Mouse (Mus musculus) CD8-positive naive resting alpha-beta T cell, adult 2 months (primary cell): ENCODE data around the gene Apopt1.

Source experiments
- DNase-seq, 2 experiments: peaks; one replicate each; pipeline ENCODE4 v3.0.0; 2022; ENCODE audit warnings: low read depth in 2 of 2, low spot score in 2 of 2

Apopt1 gene

GRCm38 (mm10) chr12:111743981-111744423 is 30.9 kb downstream of the Apopt1 start:
- DNase-seq: no peak

GRCm38 (mm10) chr12:111745274-111745673 is 32.2 kb downstream of the Apopt1 start:
- DNase-seq: no peak

GRCm38 (mm10) chr12:111746091-111746490 is 33.0 kb downstream of the Apopt1 start:
- DNase-seq: no peak

GRCm38 (mm10) chr12:111747421-111747820 is 34.4 kb downstream of the Apopt1 start:
- no peak for DNase-seq

- no peak for DNase-seq
These were observed 37.7 kb downstream of the Apopt1 start for GRCm38 (mm10) chr12:111750739-111751138.

GRCm38 (mm10) chr12:111752491-111752890 is 39.4 kb downstream of the Apopt1 start:
- DNase-seq: no peak

GRCm38 (mm10) chr12:111753347-111753746 is 40.3 kb downstream of the Apopt1 start:
- DNase-seq: no peak

GRCm38 (mm10) chr12:111754710-111755109 is 41.6 kb downstream of the Apopt1 start:
- DNase-seq: no peak

- DNase-seq: no peak
These were observed 42.2 kb downstream of the Apopt1 start for GRCm38 (mm10) chr12:111755231-111755630.

GRCm38 (mm10) chr12:111756082-111756697 is 43.1 kb downstream of the Apopt1 start:
- no peak for DNase-seq

- DNase-seq: no peak
These were observed 43.6 kb downstream of the Apopt1 start for GRCm38 (mm10) chr12:111756698-111757082.

GRCm38 (mm10) chr12:111757561-111758325 is 44.7 kb downstream of the Apopt1 start:
- peak in 1 of 2 experiments; percentile 2 for DNase-seq

GRCm38 (mm10) chr12:111758381-111759175 is 45.5 kb downstream of the Apopt1 start, which contains the start of gene Klc1:
Gene Klc1 (plus strand): TSS chr12:111758849.
- DNase-seq: peak; percentile 50 to 63

GRCm38 (mm10) chr12:111759176-111760061 is 46.4 kb downstream of the Apopt1 start:
- no peak for DNase-seq

- no peak for DNase-seq
These were observed 47.3 kb downstream of the Apopt1 start for GRCm38 (mm10) chr12:111760306-111760908.

- DNase-seq: no peak
These were observed 49.7 kb downstream of the Apopt1 start for GRCm38 (mm10) chr12:111762620-111763280.

- no peak for DNase-seq
These were observed 53.5 kb downstream of the Apopt1 start for GRCm38 (mm10) chr12:111766313-111767236.

- DNase-seq: no peak
These were observed 55.4 kb downstream of the Apopt1 start for GRCm38 (mm10) chr12:111768322-111768928.
